Mouse (Mus musculus) testis, postnatal 14 days (tissue): ENCODE measurements around the gene Gatad2a.

Experiments
- DNase-seq: peaks from one replicate; pipeline ENCODE4 v3.0.0; 2021; ENCODE audit warnings: low spot score

Gene Gatad2a

DNA sequence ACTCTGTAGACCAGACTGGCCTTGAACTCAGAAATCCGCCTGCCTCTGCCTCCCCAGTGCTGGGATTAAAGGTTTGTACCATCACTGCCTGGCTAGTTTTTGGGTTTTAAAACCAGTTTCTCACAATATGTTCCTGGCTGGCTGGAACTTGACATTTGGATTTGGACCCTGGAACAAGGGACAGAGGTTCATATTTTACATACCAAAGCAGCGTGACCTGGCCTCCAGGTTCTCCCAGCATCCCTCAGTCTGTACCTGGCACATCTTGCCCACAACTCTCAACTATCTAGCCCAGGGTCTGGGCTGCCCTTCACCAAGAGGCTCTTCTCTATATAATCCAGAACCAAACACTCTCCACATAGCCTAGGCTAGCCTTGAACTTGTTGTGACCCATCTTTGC, 96.3 kb downstream of the Gatad2a start:
- no peak for DNase-seq

- DNase-seq, result no peak
Measured at GRCm38 (mm10) chr8:69897857-69898256, 98.3 kb downstream of the Gatad2a start.

DNA sequence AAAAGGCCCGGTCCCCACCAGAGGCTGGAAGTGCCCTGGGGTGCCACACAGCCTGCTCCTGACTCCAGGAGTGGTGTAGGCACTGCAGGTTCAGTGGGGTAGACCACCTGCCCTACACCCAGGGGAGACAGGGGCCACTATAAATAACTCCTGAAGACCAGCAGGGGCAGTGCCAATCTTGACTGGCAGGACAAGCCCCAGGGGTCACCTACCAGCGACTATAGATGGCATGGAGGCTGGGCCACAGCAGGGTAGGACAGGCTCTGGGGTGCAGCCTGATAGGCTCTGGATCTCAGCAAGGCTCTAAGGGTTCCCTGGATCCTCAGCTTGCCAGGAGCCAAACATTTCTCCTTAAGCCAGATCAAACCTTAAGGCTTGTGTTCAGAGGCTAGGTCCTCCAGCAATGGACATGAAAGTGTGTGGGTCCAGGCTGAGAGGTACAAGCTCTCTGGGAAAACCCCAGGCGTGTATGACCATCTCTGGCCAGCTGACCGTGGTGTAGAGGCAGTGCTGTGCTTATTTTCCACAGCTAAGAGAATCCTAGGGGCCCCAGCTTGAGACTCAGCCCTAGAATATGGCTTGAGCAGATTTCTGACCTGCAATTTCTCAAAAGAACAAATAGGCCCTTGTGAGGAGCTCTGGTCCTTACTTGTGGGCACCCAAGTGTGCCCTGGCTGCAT, 100.3 kb downstream of the Gatad2a start:
- DNase-seq, result no peak

DNA sequence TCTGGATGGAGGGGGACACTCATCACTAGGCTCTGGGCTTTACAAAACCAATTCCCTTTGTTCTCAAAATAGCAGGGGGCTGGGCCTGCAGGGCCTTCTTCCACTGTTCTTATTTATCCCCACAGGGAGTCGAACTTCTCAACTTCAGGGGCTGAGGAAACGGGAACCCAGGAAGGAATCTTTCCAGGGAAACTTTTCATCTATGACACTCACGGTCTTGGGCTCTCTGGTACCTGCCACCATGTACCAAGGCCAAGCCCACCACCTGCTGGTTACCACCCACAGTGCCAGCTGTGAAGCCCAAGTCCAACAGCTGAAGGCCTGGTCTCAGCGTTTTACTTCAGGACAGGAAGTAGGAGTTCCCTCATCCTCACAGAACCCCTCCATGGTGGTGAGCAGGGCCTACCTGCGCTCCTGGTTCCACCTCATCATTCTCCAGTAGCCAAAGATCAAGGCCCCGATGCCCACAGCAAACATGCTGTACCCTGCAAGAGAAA, 101.3 kb downstream of the Gatad2a start:
- no peak for DNase-seq

DNA sequence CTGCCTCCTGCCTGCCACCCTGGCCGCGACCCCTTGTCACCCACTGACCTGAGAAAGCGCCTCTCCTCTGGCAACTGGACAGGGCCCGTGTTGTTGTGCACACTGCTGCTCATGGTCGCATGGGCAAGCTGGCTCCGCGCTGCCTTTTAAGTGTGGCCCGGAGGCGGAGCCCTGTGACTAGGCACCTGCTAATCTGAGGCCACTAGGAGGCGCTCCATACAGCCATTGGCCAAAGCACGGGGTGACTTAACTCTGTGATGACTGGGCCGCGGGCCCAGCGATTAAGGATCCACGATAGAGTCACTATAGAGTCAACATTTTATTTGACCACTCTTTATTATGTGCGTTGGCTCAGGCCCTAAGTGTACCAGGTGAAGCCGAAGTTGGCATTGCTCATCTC, 102.3 kb downstream of the Gatad2a start:
- no peak for DNase-seq

DNA sequence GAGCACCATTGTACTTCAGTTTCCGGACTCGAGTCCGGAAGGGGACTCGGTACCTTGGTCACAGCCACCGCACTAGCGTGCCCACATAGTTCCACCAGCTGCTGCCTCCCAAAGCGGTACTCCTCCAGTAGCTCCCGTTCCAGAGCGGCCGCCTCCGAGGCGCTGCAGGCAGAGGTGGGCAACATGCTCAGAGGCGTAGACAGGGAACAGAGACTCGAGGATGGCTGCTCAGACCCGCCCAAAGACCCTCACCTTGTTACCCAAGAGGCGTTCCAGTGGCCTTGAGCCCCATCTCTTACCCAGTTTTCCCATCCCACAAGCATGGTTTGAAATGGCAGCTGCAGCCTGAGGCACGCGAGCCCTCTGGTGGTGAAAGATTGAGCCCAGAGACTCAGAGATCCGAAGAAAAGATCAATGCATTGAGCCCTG, 105.4 kb downstream of the Gatad2a start:
- no peak for DNase-seq

- no peak for DNase-seq
Measured at GRCm38 (mm10) chr8:69888902-69889301, 107.3 kb downstream of the Gatad2a start.

DNA sequence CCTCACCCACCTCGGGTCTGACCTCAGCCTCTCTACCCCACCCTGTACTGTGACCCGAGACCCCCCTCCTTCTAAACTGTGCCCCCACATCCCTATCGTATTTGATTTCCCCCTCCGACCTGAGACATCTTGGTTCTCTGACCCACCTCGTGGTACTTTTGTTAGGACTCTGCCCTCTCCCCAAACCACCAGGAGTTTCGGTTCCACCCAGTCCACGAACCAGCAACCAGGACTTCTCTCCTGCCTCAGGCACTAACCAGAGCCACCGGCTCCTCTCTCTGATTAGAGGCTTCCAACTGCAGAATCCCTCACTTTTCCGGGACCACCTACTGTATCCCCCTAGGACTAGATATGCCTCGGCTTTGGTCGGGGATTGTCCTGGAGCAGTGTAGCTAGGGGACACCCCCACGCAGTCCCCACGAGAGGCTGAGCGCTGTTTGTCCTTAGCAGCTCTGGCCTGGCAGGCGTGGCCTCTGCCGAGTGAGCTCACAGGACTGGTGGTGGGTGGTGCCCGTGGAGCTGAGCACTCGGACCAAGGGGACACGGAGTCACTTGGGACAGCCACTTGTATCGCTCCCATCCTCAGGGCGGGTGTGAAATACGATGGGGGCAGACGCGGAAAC, 107.8 kb downstream of the Gatad2a start:
- no peak for DNase-seq

DNA sequence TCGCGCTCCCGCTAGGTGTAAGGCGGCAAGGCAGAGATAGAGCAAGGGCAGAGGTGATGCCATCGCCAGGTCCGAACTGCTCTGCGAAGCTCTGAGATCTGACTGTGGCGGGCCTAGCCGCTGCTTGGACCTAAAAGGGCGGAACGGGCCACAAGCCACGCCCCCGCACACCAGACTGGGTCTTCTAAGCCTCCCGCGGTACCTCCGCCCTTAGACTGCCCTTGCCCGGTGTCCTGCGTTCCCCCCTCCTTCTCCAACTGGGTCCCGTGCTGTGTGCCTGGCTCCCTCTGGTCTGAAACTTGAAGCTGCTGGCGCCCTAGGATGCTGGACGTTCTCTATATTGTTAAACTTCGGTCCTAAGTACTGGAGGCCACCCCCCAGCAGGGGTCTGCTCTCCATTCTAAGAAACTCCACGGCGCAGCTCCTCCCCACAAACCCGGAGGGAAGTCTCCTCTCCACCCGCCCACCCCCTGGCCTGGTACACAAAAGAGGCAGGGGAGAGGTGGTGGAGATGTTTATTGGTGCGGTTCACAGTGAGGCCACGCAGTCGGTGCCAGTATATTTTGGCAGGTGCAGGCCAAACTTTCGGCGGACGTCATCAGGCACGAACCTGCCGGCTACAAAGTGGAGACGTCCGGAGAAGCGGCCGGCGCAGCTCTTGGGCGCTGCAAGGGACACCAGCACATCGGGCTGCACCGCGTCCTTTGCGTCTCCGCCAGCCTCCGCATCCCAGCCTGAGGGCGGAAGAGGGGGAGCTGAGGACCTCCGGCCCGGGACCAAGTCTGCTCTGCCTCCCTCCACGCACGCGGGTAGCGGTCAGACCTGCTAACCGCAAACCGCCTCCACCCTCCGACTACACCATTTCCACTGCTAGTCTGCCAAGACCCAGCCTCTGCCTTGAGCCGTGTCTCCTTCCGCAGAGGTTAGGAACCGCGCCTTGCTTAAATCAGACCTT, 108.6 kb downstream of the Gatad2a start, which contains the start of gene Cilp2:
Cilp2 (minus strand) TSS at position 399 of the 955 bp plus-strand sequence.
- no peak for DNase-seq

DNA sequence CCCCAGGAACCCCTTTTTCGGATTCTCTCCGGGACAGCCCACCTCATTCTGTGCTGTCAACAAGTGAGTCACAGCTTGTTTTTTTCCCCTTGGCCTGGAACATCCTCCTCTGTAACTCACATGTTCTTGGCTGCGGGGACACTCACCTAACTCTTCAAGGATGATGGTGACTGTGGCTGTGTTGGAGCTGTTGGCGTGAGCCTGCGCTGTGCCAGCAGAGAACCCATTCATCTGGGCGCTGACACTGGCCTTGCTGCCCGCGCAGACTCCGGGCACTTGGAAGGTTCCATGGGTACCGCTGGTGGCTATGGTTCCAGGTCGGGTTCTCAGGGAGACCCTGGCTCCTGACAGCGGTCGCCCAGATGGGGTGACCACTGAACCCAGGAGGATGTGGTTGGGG, 112.0 kb downstream of the Gatad2a start:
- DNase-seq, result no peak

GRCm38 (mm10) chr8:69882833-69883600, 113.2 kb downstream of the Gatad2a start:
- DNase-seq, result no peak

- DNase-seq, result peak; percentile 87
Measured at GRCm38 (mm10) chr8:69882021-69882756, 114.0 kb downstream of the Gatad2a start.

DNA sequence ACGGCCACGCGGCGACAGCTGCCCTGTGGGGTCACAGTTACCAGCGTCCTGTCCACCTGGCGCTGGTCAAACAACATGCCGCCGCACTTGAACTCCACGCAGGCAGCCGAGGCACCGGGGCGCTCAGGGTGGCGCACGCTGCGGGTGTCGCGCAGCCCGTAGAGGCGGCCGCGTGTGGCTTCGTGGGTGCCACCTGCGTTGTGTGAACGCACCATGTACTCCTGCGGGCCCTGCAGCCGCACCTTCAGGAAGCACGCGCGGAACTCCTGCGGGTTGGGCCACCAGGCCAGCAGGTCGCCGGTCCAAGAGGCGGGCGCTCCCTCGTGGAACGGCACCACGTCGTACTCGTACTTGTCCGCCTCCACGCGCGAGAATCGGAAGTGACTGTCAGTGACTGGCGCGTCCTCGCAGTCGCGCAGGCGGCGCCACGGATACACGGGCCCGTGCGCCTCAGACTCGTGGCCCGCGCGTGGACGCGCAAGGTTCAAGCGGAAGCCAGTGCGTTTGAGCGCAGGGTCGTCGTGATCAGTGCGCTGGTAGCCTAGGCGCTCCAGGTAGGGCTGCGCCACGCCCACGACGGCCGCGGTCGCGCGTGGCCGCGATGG, 114.8 kb downstream of the Gatad2a start:
- DNase-seq, result no peak

GRCm38 (mm10) chr8:69880841-69881240, 115.3 kb downstream of the Gatad2a start:
- DNase-seq, result no peak

DNA sequence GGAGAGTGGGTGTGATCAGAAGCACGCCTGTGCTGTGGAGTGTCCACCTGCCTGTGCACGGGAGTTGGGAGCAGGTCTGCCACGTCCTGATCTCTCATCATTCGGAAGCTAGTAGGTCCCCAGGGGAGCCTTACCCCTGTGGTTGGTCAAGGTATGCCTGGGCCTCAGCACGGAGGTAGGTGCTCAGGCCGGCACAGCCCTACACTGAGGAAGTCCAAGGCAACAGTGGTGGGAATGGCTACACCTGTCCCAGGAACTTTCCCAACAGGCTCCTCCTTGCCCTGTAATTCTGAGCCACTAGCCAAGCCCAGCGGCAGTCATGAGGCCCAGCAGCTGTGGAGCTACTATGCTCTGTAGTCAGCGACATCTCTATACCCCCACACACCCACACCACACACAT, 116.5 kb downstream of the Gatad2a start:
- no peak for DNase-seq

- no peak for DNase-seq
Measured at GRCm38 (mm10) chr8:69877992-69878391, 118.2 kb downstream of the Gatad2a start.

DNA sequence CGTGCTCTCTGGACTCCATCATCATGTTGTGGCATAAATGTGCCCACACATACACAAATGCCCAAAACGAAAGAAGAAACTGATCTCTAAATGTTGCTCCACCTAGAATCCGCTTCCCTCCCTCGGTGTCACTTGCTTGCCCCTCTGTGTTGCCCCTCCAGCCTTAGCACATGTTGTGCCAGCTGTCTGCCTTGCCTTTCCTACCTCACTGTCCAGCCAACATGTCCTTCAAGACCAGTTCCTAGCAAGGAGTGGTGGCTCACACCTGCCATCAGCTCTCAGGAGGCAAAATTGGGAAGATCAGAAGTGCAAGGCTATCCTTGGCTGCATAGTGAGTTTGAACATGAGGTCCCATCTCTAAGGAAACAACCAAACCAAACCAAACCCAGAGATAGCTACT, 118.8 kb downstream of the Gatad2a start:
- no peak for DNase-seq

DNA sequence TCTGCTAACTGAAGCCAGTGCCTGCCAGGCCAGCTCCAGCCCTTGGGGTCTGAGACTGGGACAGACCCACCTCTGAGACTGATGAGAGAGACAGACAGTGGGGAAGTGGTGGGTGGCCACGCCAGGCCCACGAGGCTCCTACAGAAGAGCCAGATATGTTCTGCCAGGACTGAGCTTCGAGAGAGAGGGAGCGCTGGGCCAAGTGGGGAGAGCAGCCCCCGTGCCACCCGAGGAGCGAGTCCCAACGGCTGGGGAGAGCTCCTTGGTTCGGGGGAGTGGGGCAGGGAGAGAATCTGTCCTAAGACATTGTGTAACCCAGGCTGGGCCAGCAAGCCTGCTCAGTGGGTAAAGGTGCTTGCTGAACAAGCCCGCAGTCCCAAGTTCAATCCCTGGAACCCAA, 119.2 kb downstream of the Gatad2a start:
- no peak for DNase-seq

GRCm38 (mm10) chr8:69876097-69876496, 120.1 kb downstream of the Gatad2a start:
- DNase-seq, result no peak

DNA sequence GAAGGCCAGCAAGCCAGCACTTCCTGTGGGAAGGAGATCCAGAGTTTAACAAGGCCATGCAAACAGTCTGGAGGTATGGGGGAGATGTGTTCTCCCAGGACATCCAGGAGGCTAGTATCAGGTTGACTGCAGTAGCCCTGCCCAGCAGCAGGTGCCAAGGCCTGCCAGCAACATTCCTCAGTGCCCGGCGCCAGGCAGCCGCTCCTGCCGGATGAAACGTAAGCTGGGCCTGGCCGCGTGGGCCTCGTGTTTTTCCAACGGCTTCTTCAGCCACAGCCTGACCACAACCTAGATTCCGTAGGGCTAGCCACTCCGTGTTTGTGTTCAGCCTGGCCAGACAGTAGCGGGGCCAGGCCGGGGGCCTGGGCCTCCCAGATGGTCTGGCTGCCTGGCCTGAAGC, 121.5 kb downstream of the Gatad2a start:
- DNase-seq, result no peak

DNA sequence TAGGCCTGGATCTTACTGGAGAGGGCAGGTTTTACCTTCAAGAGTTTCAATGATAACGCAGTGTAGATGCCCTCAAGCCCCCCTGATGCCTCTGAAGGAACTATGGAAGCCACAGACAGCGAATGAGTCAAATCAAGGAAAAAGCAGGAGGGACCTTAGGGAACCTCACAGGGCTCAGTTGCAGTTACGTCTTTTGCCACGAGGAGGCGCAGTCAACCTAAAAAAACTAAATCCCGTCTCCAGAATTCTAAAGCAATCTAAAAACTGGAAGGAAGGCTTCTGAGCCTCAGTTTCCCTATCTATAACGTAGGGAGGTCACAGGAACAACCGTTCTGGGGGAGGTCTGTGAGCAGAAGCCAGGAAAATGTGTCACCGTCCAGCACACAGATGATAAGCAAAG, 122.0 kb downstream of the Gatad2a start:
- DNase-seq, result no peak
